Mouse (Mus musculus) spleen, postnatal 10 days (tissue): ENCODE measurements at regions not wholly inside any gene's neighbourhood (a gene's known extent, or its start where the extent isn't known, plus 50 kb on each side); places are given as distances from the start of the nearest gene placed in this dataset.
"Not testable (repeated sequence)": the region's sequence is repeated elsewhere in the genome, so short reads cannot be mapped to it uniquely, and the experiment has no call there.

ENCODE experiments used
- DNase-seq, 2 experiments: peaks; one replicate each; pipeline ENCODE4 v3.0.0; 2021 to 2022; ENCODE audit warnings: low spot score in 2 of 2

DNA sequence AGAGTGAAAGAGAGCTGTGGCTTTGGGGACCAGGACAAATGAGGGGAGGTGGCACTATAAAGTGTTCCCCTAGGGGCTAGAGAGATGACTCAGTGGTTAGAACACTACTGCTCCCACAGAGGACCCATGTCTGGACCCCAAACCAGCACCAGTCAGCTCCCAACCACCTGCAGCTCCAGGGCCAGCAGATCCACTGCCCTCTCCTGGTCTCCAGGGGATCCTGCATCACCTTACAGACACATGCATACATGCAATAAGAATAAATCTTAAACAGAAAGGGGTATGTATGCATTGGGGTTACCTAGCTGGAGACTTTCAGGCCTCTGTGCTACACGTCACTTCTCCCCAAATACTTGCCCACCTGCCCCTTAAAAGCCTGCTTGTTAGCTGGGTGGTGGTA is 93.8 kb upstream of the Zfp706 start:
- DNase-seq, result no peak

DNA sequence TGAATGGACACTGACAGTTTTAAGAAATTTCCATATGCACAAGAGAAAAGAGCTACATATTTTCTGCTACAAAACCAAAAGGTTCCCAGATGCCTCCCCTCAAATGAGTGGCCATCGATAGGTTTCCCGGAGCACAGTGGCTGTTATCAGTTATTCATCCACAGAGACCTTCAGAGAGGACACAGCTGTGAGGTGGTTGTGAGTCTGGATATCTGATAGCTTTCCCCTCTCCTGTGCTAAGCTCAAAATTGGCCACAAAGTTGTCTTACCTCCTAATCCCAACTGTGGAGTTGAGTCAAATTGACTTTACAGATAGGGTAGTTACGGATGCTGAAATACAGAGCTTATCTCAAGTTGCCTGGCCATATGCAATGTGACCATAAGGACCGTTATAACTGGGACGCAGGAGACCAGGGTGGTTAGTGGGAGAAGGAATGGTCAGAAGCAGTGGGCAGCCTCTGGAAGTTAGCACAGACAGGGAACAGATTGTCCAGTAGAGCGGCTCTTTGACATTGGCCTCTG is 93.3 kb upstream of the Zfp706 start:
- DNase-seq, result no peak

DNA sequence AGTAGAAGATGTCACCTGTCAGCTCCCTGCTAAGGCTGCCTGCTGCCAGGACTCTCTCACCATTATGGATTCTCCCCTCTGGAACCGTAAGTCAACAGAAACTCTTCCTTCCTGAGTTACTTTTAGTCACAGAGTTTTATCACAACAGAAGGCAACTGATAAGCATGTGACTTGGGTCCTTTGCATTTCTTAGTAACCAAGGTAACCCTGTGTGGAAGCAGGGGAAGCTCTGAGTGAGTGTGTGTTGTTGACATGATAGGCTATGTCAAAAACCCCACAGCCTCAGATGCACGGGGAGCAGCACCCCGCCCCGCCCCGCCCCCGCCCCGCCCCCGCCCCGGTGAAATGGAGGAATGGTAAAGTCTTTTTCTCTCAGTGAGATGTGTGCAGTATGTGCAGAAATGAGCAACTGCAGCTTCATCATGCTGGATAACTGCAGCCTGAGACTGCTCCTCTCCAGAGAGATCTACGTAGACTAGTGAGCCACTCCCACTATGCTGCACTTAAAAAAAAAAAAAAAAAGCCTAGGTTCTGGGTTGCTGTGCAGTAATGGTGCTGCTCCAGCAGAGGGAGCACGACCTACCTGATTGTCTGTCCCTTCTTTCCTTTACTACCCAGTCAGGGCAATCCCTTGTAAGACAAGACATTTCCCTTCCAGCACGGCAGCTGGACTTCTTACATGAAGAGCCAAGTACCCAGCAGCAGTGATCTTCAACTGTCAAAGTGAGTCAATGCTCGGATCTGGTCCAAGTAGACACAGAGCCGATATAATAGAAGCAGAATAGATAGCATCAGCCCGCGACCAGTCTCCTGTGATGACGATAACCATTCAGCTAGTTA is 92.6 kb upstream of the Zfp706 start:
- DNase-seq, result peak; percentile 29 to 73

DNA sequence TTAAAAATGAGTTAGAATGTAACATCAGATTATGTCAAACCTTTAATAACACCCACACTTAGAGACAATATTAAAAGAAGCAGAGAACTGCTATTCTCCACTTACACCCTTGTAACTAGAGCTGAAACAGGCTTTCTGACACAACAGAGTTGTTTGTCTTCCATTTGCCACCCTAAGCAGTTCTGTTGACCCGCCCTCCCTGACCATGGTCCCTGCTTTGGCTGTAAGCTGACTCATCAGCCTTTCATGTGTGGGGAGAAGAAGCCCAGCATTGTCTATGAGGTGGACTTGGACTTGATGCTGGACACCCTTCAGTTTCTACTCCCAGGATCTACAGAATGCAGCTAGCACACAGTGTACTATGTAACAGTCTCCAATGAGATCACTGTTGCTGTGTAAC is 91.6 kb upstream of the Zfp706 start:
- DNase-seq, result no peak

- DNase-seq, result no peak
Measured at GRCm38 (mm10) chr15:37097426-37097825, 89.9 kb upstream of the Zfp706 start.

- DNase-seq, result not testable (repeated sequence)
Measured at GRCm38 (mm10) chr15:37091171-37091570, 83.6 kb upstream of the Zfp706 start.

- no peak for DNase-seq
Measured at GRCm38 (mm10) chr15:37083726-37084125, 76.2 kb upstream of the Zfp706 start.

GRCm38 (mm10) chr15:37081836-37082235 is 74.3 kb upstream of the Zfp706 start:
- DNase-seq, result no peak

DNA sequence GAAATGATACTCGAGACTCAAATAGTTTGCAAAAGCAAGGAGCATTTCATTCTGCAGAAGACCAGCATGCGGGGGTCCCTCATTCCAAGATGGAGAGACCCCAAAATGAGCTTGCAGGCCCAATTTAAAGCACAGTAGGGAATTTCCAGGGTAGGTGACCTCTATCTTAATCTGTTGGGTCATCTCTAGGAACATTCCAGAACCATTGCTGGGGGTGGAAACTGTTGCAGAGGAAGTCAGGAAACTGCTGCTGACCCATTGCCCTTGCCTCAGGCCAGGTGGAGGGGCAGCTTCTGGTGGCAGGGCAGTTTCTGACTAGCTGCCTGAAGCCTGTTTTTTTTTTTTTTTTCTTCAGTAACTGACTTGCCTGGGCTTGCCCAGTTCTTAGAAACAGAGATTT is 73.4 kb upstream of the Zfp706 start:
- no peak for DNase-seq

DNA sequence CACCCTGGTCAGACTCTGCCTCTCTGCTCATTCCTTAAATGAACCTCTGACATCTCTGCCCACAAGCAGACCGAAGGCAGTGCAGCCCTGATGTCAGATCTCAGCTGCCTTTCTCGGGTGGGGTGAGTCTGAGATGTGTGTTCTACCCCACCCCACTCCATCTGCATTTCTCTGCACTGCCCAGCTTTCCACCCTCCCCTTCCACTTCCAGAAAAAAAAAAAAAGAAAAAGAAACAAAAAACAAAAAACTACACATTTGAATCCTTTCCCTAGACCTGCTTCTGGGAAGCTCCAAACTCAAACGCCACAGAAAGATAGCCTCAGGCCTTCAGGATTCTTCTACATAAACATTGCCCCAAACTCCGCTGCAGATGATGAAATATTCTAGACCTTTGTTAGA is 72.8 kb upstream of the Zfp706 start:
- no peak for DNase-seq

- not testable (repeated sequence) for DNase-seq
Measured at GRCm38 (mm10) chr15:37074207-37074606, 66.6 kb upstream of the Zfp706 start.

DNA sequence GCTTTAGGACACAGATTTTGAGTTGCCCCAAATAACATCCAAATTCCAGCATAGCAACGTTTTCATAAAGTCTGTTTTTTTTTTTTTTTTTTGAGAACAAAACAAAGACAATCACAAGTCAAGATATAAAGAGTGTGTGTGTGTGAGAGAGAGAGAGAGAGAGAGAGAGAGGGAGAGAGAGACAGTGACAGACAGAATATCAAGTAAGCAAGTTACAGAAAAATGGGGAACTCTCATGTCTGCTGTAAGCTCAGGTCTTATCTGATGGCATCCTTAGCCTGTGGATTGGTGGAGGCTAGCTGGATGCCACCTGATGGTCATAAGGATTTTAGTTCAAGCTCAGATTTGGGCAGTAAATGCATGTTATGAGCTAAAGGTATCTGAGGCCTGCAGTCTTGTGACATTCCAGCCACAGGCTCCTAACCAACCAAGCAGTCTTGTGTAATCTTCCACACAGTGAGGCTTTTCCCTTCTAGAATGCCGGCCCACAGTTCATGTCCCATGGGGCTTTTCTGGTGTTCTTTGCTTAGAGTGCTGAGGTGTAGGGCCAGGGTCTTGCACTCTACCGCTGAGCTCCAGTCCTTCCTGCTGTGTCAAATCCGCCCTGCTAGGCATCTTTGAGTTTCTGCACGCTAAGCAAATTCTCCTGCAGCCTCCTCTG is 64.8 kb upstream of the Zfp706 start:
- DNase-seq, result no peak

- DNase-seq, result no peak
Measured at GRCm38 (mm10) chr15:37070188-37070587, 62.6 kb upstream of the Zfp706 start.

DNA sequence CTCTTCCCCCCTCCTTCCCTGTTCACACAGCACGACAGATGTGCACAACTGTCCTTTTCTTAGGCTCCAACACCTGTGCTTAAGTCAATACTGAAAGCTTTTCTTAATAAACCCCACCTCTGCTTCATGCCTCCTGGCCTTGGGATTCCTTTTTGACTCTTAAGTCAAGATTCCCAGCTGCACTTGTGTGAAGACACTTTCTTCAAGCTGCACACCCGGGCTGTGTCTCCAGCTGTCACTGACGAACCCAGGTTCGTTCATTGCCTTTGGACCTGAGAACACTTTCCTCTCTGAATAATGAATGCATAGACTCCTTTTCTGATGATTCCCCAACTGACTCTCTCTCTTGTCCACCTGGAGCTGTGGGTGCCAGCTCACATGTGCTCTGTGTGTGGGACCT is 59.8 kb upstream of the Zfp706 start:
- DNase-seq, result no peak

GRCm38 (mm10) chr15:37065926-37066550 is 58.5 kb upstream of the Zfp706 start:
- DNase-seq, result no peak

GRCm38 (mm10) chr15:37065408-37065807 is 57.8 kb upstream of the Zfp706 start:
- no peak for DNase-seq

GRCm38 (mm10) chr15:37063781-37064383 is 56.3 kb upstream of the Zfp706 start:
- DNase-seq, result no peak

DNA sequence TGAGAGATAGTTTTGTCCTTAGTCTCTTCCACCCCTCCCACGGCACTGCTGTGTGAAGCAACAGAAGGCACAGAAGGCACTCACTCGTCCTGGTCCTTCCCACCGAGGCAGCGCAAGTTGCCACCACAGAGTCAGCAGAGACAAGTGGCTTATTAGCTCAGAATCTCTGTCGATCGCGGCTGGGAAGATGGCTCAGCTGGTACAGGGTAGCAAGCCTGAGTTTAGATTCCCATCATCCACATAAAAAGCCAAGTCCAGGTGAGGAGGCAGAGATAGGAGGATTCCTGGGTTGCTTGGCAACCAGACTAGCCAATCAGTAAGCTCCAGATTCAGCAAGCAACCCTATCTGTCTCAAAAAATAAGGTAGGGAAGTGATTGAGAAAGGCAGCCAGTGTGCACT is 55.0 kb upstream of the Zfp706 start:
- no peak for DNase-seq

- DNase-seq, result no peak
Measured at GRCm38 (mm10) chr15:37061501-37061900, 53.9 kb upstream of the Zfp706 start.

DNA sequence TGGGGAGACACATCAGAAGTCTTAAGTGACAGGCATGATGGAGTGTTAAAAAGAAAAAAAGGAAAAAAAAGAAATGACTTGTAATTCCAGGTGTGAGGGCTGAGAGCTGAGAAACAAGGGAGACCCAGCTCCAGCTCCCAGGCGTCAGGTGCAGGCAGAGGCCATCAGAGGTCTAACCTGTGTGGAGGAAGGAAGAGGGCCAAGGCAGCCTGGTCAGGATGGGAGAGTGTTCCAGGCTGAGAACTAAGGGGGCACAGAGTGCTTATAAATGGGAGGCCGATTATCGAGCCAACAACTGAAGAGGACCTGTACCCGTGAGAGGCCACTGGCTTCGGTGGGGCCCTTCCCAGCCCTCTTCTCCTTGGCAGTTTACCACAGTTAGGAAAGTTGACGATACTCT is 53.3 kb upstream of the Zfp706 start:
- no peak for DNase-seq
